Mouse (Mus musculus) megakaryocyte, adult 5-6 weeks (primary cell): ENCODE results near the gene AL731706.2. TPM values are rescaled to one million over a fixed set of nuclear protein-coding genes. Genes with fewer than 3 reads are reported as not detected.

Experiments
- ATAC-seq: 2 replicates; pipeline ENCODE4 v1.8.0; 2016; ENCODE audit warnings: mild to moderate bottlenecking, inconsistent platforms; ENCODE audit not compliant: poor library complexity, severe bottlenecking
- total RNA-seq, 2 experiments: library from RNA; stranded (forward) in 1 of 2; stranded (reverse) in 1 of 2; fragments of 153-499, 151-499 nt in 1 of 2; fragments of 221-1000, 200-1000 nt in 1 of 2; gene quantifications; 2 replicates each; pipeline versions ENCODE4 v1.2.3 to v1.2.4; 2015 to 2017

The AL731706.2 gene
- total RNA-seq (2015) (35.9 and 57.9 TPM in 2 replicates), total RNA-seq (2017) (not detected in 2 replicates)

DNA sequence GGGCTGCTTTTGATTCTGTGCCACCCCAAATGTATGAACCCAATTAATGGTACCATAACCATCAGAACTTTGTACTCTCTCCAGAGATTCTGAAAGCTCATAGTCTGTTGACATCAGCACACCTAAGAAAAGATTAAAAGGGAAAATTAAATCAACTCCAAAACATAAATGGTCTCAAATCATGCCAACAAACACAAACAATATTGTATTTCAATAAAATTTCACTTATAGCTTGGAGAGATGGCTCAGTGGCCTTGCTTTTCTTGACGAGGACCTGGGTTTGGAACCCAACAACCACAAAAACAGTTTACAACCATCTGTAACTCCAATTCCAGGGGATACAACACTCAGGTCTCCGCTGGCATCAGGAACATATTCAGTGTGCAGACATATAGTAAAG lies at the start of gene AL731706.2:
TSS of gene AL731706.2 (minus strand) at position 101 of the 400 bp plus-strand sequence.
- no peak for ATAC-seq

DNA sequence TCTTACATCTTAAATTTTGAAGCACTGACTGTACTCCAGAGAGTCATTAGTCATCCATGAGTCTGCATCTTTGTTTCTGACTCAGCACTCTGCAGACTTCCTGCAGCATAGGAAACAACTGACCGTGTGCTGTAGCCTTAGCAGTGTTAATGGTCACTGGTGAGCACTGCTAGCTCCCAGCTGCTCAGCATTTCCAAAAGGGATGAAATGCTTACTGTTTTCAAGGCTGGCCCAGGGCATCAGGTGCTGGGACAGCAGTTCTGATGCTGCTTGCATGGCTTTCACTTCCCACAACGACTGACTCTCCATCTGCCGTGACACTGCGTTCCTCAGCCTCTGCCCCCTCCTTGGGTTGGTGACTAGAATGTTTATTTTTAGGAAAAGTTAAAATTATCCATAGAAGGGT lies 35.5 kb upstream of the AL731706.2 start:
- peak; percentile 93 for ATAC-seq

DNA sequence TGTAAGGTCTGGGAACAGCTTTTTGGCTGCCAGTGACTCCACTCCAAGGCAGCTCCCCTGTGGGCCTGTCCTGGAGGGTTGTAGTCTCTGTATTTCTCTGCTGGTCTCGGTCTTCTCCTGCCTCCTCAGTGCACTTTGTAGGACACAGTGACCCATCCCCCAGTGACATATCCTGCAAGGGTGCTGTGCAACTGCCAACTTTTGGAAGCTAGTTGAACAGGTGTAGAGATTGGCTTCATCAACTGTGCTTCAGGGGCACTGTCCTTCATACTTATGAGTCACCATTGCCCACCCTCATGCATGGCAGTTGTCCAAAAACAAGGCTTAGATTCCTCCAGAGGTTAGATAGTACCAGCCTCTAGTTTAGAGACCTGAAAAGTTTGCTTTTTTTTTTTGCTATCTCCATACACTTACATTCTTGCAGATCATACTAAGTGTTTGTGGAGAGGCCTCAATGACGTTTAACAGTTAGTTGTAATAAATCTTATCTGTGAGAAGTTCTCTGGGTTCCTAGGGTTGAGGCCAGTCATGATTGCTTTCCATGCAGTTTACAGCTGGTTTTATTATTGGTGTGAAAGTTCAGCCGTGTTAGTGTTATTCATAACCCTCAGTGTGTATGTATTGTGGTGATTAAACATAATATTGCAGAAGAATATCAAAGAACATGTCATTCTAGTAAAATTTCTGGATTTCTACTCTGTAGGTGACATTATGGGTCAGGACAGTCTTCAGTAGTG lies 34.9 kb upstream of the AL731706.2 start:
- no peak for ATAC-seq

DNA sequence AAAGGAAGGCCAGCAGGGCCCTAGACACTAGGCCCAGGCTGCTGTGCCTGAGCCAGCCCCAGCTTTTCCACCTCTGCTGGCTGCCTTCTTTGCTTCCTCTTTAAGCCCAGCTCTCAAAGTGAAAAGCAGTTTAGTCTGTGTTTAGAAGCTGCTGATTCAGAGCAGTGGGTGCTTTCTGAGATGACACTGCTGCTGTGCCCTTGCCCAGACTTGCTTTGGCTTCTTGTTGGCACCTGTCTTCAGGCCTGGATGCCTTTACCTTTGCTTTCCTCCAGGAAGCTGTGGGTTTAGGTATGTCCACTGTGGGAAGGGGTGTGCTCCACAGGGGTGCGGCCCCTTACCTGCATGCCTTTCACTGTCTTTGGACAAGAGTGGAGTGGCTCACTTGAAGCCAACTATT lies 34.0 kb upstream of the AL731706.2 start:
- no peak for ATAC-seq

DNA sequence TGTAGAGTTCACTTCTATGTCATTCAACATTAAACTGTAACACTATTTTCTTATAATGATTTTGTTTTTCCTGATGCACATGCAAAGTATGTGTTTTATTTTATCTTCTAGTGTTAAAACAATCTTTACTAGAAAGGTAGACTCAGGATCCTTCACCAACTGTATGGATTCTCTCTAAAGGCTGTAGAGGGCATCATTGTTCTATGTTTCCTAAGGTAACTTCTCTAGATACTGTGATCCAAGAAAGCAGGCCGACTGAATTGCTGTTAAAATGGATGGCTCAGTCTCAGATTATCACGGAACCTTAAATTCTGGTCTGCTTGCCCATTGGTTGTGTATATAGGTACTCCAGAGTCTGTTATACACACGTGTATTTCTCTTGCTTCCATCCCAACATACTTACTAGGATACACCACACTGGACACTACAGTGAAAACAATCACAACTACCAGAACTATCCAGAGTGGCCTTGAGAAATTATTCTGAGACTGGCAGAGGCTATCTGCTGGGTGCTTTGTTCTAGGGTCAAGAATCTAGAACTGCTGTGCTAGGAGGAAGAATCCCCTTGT lies 28.9 kb upstream of the AL731706.2 start:
- peak; percentile 43; the same call in 1 of the 2 replicates for ATAC-seq

DNA sequence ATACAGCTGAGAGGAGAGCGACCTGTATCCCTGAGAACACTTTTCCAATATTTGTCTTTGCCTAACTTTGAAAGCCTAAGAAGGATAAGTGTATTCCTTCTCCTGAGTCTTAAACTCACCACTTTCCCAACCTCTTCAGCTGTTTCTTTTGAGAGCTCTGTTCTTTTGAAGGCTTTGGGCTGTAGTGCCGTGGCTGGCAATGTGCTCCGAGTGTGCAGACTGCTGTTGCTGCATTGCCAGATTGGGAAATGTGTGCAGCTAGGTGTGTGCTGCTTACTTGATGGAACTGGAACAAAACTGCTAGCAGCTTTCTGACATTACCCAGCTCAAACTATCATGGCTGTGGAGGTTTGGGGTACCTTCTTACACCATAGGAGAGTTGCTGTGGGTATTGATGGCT lies 27.5 kb upstream of the AL731706.2 start:
- ATAC-seq, result no peak

DNA sequence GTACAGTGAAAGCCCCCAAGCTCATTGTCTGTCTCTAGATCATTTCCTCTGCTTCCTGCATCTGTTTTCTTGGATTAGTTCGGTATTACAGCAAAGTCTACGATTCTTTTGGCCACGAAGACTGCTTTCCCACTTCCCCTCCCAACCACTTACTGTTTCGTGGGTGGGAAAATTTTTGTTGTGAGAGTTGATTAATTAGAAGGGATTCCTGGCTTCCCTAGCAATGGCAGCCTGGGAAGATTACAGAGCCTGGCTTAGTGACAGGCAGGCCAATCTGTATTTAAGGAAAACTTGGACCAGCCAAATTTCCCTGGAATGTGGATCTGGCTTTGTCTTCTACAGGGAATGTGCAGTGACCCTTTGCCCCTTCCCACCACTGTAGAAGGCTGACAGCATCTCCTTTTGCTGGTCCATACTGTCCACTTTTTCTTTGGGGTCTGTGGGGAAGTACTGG lies 26.5 kb upstream of the AL731706.2 start:
- no peak for ATAC-seq

DNA sequence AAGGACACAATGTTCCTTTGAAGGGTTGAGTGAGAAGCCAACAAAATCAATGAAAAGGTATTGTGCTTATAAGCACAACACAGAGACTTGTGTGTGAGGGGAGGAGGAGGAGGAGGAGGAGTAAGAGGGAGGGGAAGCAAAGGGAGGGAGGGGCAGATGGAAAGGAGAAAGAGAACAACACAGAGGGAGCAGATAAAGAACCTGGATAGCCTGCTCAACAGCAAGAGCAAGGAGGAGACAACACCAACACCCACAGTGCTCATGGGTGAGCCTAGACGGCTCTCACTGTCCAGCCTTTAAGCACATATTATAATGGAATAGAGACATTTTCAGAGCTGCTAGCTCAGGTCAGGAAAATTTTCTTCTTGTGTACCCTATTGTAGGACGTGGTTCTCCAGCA lies 23.8 kb upstream of the AL731706.2 start:
- no peak for ATAC-seq

DNA sequence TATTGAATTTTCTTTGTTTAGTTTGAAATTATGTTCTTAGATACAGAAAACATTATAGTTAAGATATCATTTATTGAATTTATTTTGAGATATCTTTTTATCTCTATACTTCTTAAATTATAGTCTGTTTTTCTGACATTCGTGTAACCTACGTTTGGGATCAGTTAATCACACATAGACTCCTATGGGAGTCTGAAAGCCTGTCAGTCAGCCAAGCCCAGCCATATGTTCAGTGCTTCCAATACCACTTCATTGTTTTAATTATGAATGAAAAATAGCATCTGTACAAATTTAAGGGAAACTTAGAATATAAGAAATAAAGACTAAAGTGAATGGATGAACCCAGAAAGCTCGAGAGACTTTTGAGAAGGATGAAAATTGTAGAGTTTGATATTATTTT lies 23.1 kb upstream of the AL731706.2 start:
- ATAC-seq, result no peak

DNA sequence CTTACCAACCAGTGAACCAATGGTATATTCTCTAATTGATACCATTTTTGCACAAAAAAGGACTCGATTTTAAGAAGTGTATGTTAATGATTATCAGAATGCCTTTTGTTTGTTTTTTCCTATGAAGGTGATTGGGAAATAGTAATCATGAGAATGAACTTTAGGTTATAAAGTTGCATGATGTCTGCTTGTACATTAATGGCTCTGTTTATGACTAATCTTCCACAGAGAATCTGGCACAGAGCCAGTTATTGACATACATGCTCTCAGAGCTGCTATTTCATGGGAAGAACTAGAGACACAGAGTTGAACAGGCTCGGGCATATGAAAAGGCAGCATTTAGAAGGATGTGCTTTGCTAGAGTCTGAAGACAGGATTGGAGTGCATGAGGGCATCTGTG lies 10.7 kb upstream of the AL731706.2 start:
- no peak for ATAC-seq

DNA sequence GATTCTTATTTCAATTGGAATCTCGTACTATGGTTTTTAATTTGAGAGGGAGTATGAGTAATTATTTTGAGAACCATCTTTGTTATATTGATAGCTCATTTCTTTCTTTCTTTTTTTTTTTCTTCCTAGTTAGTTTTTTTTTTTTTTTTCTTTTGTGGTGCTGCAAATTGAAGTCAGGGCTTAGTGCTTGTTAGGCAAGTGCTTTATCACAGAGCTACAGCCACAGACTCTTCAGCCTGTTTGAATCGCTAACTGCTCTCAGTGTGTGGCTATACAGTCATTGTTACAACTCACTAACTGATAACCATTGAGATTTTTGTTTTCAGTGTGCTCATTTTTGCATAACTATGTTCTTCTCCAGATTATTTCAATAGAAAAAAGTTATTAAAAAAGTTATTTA lies 9.0 kb upstream of the AL731706.2 start:
- ATAC-seq, result no peak

DNA sequence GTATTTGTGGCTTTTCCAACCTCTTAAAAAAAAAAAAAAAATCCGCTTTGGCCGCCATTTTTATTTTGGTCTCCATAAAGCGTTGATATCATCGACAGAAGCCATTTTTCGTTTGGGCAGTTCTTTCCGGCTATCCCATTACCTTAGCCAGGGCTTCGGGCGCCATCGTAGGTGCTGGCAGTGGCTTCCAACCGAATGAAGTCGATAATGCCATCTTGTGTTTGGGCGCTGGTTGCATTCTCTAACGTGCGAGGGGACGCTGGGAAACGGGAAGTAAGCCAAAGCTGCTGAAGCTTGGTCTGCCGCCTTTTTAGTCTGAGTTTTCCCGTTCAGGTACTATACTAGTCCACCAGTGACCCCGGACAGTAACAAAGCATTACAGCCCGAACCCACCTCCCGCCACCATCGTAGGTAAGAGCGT lies 6.5 kb upstream of the AL731706.2 start:
- peak; percentile 78 for ATAC-seq

DNA sequence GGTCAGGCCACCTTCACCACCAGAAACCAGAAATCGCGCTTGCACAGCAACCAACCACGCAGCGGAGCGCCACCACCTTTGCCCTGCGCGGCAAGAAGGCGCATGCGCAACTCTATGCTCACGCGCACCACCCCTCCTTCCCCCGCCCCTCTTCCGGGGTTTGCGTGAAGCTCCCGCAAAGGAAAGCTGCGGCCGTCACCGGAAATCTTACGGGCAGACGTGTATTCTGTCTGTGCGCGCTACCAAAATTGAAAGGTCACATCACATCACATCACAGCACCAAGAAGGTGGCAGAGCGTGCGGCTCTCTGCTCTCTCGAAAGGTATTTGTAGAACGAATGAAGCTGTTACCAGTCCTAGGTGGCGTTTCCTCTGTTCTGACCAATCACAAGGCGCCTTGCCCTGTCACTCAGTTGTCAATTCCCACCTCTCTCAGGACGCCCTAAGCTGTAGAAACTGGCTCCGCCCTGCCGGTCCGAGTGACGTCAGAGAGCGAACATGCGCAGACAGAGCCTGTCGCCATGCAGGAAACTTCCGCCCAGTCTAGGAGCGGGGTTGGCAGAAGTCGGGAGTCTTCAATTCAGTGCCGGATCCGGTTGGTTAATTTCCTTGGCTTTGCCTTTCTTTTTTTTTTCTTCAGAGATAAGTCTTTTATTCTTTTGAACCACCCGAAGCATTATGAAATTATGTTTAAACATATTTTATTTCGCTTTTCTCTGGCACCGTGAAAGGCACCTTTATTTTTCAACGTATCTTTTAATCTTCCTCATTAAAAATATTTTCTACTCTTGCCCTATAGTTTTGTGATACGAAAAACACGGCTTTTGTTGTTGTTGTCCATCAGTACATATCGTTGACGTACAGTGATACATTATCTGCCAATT lies 5.8 kb upstream of the AL731706.2 start, which contains the start of the genes Slx4ip, AL731706.1 and Mkks:
TSS of gene Slx4ip (plus strand) at position 151 of the 883 bp plus-strand sequence.
TSS of gene AL731706.1 (minus strand) at position 322 of the 883 bp plus-strand sequence.
TSS of gene Mkks (minus strand) at position 322 of the 883 bp plus-strand sequence.
- peak; percentile 74 for ATAC-seq

DNA sequence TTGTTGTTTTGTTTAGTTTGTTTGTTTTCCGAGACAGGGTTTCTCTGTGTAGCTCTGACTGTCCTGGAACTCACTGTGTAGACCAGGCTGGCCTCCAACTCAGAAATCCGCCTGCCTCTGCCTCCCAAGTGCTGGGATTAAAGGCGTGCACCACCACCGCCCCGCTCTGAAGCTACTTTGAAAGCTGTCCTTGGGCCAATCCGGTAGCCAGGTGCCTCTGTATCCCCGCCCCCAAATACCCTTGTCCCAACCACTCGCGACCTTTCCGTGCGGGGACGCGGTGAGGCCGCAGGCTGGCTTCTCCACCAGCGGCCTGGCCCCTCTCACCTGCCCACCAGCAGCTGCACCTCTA lies 5.2 kb upstream of the AL731706.2 start:
- peak; percentile 58 for ATAC-seq

DNA sequence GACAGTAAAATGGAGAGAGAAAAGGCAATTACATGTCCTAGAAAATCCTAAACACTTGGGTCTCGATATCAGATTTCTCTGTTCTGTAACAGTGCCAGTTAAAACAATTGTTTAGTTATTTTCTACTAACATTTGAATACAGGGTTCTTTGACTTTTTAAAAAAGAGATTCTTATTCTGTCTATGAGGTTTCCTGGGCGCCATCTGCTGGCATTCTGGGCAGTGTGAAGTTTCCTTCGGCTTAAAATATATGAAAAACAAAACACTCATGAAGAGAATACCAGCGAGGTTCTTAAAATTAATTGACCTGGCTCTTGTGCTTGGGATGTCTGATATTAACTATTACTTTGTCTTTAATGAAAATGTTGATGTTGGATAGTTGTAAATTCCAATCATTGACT lies 1.4 kb upstream of the AL731706.2 start:
- ATAC-seq, result no peak

DNA sequence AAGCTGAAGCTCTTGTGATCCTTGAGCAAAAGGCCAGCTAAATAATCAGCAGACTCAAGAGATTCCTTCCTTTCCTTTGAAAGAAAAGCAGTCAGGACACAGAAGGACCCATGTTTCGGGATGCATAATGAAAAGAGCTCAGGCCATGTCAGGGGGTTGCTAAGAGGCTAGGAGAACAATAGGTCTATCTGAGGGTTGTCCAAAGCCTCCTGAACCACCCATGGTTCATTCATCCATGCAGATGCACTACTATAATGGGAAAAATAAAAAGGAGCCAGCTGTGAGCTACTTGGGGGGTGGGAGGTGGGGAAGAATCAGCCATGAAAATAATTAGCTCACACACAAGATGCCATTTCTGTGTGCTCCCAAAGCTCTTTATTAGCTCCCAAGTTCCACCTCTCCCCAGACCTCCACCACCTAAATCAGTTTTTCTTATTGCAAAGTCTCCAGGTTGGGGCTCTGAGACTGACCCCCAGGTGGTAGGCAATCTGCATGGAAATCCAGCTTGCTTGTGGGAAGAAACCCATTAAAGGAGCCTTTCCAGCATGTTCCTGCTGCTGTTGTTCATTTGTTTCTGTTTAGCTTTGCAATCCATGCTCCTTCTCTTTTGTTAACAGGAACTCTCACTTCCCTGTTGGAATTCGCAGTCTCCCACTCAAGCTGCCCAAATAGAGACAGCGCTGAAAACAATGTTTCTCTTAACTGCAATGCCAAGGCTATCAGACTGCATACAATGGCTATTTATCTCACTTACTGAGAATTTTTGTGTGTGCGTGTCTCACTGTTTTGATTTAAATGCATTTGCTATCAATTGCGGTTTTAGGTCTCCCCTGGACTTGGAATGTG lies 30.7 kb downstream of the AL731706.2 start:
- no peak for ATAC-seq

DNA sequence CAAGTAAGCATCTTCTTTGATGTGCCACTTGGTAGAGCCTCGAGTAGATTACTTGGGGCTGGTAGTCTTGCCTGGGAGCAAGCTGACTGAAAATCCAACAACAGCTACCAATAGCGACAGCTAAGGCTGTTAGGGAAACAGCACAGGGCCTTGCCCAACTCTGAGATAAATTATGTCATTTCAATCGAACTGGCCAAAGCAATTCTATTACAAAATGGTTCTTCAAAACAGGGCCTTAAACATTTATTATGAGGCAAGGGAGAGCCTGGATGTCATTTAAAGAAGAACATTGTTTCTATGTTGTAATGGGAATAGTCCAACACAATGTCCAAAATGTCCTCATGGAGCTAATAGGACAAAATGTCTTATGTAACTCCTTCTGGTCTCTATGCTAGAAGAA lies 35.1 kb downstream of the AL731706.2 start:
- no peak for ATAC-seq

DNA sequence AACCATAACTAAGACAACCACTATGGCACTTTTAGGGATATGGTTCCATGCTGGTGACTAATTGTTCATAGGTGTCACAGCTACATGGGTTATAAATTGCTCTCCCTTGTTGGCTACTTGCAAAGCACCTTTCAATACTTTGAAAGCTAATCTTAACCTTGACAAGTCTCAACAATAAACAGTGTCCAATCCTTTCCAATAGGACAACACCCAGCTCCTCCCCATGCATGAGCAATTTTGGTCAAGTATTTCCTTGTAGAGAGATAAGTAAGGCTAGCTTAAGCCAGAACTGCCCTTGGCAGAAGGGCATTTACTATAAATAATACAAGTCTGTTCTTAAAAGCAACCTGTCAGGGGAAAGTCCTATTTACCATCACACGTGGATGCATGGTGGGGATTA lies 47.5 kb downstream of the AL731706.2 start:
- ATAC-seq, result no peak

DNA sequence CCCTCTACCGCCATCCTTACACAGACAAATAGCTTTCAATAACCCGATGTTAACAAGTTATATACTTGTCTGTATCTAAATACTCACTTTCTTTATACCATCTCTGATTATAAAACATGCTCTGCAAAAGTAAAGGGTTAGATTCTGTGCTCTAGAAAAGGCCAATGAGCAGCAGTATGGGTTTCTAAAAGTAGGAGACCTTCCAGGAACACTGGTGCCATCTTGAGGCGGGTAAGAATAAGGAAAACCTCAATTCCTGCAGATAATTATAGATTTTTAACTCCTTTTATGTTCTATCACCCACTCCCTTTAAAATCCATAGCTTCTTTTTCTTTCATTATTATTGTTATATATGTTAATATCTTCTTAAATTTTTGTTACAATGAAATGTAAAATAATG lies 49.6 kb downstream of the AL731706.2 start:
- no peak for ATAC-seq
